Mouse (Mus musculus): ENCODE measurements around the gene Shroom3.

The Shroom3 gene

GRCm38 (mm10) chr5:92804379-92804778 lies 121.1 kb downstream of the Shroom3 start:
- DNase-seq (ENCODE audit: low read depth, low spot score) = no peak

- DNase-seq (ENCODE audit: low read depth, low spot score) = peak; percentile 85
Measured at GRCm38 (mm10) chr5:92808503-92809415, 125.5 kb downstream of the Shroom3 start.

GRCm38 (mm10) chr5:92809416-92809750 lies 126.1 kb downstream of the Shroom3 start:
- no peak for DNase-seq (ENCODE audit: low read depth, low spot score)

DNA sequence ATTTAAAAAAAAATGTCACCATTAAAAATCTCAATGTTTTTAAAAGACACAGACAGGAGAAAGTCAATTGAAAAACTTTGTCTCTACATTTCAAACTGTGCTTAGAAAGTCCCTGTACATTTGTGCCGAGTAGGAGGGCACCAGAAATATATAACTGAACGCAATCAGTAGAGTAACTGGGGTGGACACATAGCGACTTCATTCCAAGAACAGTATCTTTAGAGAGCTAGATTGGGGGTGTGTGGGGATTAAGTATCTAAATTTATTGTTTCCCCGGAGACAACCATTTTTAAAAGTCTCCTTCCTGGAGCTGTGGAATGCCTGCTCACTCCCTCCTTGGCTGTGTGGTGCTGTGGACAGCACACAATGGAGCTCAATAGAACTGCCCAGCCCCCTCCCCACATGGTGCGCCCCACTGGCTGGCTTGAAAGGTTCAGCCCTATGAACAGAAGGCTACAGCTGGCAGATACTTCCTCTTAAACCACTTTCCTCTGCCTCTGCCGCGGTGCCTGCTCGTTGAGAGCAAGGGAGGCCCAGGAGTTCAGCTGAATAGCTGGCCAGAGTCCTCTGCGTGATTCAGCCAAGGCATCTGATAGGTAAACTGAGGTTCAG lies 127.8 kb downstream of the Shroom3 start:
- DNase-seq (ENCODE audit: low read depth, low spot score) = peak; percentile 80

- DNase-seq (ENCODE audit: low read depth, low spot score) = no peak
Measured at GRCm38 (mm10) chr5:92811761-92812160, 128.5 kb downstream of the Shroom3 start.

GRCm38 (mm10) chr5:92812936-92813335 lies 129.7 kb downstream of the Shroom3 start:
- peak; percentile 86 for DNase-seq (ENCODE audit: low read depth, low spot score)

DNA sequence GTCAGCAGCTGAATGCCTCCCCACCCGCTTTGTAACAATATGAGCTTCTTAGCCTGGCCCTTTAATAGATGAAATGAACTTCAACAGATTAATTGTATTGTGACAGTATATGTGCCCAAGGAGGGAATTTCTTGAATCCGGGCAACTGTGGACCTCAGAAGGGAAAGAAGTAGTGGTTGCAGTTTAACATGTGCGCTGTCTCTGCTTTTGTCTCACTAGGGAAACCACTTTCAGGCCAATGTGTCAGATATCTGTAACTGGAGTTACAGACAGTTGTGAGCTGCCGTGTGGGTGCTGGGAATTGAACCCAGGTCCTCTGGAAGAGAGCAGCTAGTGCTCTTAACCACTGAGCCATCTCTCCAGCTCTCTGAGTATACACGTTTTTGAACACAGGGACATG lies 130.3 kb downstream of the Shroom3 start:
- no peak for DNase-seq (ENCODE audit: low read depth, low spot score)

DNA sequence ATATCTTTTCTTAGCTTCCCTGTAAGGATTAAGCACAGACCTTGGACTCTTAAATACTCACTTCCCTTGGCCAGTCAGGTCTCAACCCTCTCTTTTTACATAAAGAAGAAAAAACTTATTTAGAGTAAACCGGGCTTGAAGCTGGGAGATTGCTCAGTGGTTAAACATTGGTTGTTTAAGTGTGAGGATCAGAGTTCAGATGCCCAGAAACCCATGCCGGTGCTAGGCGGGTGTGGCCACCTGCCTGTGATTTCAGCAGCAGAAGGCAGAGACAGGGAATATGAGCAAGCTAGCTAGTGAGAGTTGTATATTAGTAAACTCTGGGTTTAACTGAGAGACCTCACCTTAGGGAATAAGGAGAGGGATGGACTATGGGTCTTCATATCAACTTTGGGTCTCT lies 131.4 kb downstream of the Shroom3 start:
- no peak for DNase-seq (ENCODE audit: low read depth, low spot score)

- peak; percentile 47 for DNase-seq (ENCODE audit: low read depth, low spot score)
Measured at GRCm38 (mm10) chr5:92817122-92817822, 134.0 kb downstream of the Shroom3 start.

DNA sequence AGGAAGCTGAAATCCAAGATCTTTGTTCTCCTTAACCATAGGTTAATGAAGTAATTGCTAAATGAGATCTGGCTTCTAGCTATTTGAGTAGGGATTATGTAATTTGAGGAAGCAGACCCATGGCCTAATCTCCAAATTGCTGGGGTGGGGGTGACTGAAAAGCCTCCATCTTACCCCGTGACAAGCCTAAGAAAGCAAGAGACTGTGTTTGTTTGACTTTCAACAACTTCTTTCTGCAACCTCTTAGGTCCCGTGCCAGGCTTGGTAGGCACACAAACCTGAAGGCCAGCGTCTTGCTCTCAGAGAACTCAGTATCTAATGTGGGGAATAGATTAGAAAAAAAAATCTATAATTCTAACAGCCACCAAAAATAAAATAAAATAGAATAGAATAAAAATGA lies 138.1 kb downstream of the Shroom3 start:
- DNase-seq (ENCODE audit: low read depth, low spot score) = no peak

GRCm38 (mm10) chr5:92823495-92823894 lies 140.3 kb downstream of the Shroom3 start:
- no peak for DNase-seq (ENCODE audit: low read depth, low spot score)

GRCm38 (mm10) chr5:92824304-92825009 lies 141.2 kb downstream of the Shroom3 start:
- DNase-seq (ENCODE audit: low read depth, low spot score) = no peak

DNA sequence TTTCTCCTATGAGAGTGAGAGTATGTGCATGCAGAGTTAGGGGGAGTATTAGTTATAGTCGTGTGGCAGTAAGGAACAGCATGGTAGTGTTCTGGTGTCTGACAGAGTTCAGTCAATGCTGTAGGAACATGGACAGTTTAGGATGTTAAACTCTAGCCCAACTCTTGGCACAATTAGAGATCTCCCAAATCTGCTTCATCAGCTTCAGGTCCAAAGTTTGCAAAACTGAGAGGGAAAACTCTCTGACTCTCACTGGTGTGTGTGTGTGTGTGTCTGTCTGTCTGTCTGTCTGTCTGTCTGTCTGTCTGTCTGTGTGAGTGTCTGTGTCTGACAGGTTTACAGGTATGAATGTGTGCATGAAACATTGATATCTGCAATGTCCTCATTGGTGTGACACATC lies 147.2 kb downstream of the Shroom3 start:
- DNase-seq (ENCODE audit: low read depth, low spot score) = no peak

- DNase-seq (ENCODE audit: low read depth, low spot score) = no peak
Measured at GRCm38 (mm10) chr5:92834513-92834912, 151.3 kb downstream of the Shroom3 start.

GRCm38 (mm10) chr5:92837311-92837710 lies 154.1 kb downstream of the Shroom3 start:
- no peak for DNase-seq (ENCODE audit: low read depth, low spot score)

- no peak for DNase-seq (ENCODE audit: low read depth, low spot score)
Measured at GRCm38 (mm10) chr5:92838351-92838784, 155.1 kb downstream of the Shroom3 start.

GRCm38 (mm10) chr5:92839314-92839713 lies 156.1 kb downstream of the Shroom3 start:
- DNase-seq (ENCODE audit: low read depth, low spot score) = no peak

DNA sequence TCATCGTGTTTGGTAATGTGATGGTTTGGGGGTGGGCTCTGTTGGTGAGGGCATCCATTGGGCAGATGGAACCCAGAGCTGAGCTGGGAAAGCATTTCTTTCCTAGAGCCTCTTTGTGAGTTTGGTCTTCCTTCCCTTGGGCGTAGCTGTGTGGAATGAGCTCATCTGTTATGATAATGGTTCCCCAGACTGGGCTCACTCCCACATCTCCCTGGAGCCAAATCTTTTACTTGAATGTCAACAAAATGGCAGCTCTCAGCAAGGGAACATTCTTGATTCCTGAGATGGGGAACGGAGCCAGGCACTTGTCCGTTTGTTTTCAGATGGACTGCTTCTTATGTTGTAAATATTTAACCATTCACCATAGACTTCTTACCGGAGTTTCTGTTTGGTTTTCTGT lies 158.2 kb downstream of the Shroom3 start:
- DNase-seq (ENCODE audit: low read depth, low spot score) = peak; percentile 48

GRCm38 (mm10) chr5:92842417-92842816 lies 159.2 kb downstream of the Shroom3 start:
- no peak for DNase-seq (ENCODE audit: low read depth, low spot score)

GRCm38 (mm10) chr5:92842881-92843280 lies 159.6 kb downstream of the Shroom3 start:
- no peak for DNase-seq (ENCODE audit: low read depth, low spot score)

DNA sequence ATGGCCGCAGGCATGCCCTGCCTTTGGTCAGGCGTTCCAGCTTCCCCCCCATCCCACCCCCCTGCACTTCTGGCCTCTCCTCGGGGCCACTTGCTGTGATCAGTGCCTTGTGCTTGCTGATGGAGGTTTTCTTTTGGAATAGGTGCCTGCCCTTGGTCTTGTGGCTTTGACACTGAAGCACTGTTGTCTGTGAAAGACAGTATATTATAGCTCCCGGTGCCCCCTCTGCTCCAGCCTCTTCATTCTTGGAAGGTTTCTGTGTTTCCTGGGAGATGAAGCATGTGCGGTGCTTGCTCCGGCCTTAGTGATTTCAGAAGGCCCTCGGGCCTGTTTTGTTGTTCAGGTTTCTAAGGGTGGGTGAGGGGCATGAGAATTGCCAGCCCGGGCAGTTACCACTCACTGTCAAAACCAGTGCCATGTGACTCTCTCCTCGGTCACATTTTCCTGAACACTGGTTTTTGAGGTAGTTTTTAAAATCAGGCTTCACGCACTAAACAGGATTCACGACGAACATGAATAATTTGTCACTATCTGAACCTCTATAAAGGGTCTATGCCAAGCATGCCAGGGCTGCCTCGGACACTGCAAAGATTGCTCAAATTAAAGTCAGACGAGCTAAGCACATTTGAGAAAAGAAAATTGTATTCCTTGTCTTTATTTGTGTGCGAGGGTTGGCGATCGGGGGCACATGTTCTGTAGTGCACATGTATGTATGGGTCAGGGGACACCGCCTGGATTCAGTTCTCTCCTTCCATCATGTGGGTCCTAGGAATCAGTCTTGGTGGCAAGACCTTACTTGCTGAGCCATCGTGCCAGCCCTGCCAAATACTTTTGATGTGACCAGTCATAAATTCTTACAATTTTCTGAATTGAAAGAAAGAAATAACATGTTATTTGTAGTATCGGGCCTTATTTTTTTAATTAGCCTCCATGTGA lies 160.9 kb downstream of the Shroom3 start:
- peak; percentile 89 for DNase-seq (ENCODE audit: low read depth, low spot score)
